Mouse (Mus musculus) adrenal gland, postnatal 10 days (tissue): Measurements from ENCODE around the gene Plcxd3. TPM values are rescaled to one million over a fixed set of nuclear protein-coding genes. Genes with fewer than 3 reads are reported as not detected.
"Not testable (repeated sequence)": the region's sequence is repeated elsewhere in the genome, so short reads cannot be mapped to it uniquely, and the experiment has no call there.

Source experiments
- DNase-seq: peaks from one replicate; pipeline ENCODE4 v3.0.0; 2021; ENCODE audit warnings: mixed read lengths
- total RNA-seq, 2 experiments: library from RNA; stranded (reverse); gene quantifications; 2 replicates each; pipeline ENCODE4 v1.2.3; 2021

Plcxd3 gene
- total RNA-seq, 2 experiments from 2014 or later: 2.3 to 5.7 TPM

- no peak for DNase-seq
Measured at GRCm38 (mm10) chr15:4559121-4559520, 183.8 kb downstream of the Plcxd3 start.

GRCm38 (mm10) chr15:4561431-4561970 lies 186.2 kb downstream of the Plcxd3 start:
- peak; percentile 39 for DNase-seq

GRCm38 (mm10) chr15:4595521-4595920 lies 220.2 kb downstream of the Plcxd3 start:
- not testable (repeated sequence) for DNase-seq

GRCm38 (mm10) chr15:4598661-4599060 lies 223.4 kb downstream of the Plcxd3 start:
- not testable (repeated sequence) for DNase-seq

- not testable (repeated sequence) for DNase-seq
Measured at GRCm38 (mm10) chr15:4599331-4599730, 224.0 kb downstream of the Plcxd3 start.

GRCm38 (mm10) chr15:4605630-4606029 lies 230.3 kb downstream of the Plcxd3 start:
- no peak for DNase-seq
